Mouse (Mus musculus) CD4-positive naive resting alpha-beta T cell, adult 76 days (primary cell): ENCODE results near the gene Supv3l1. TPM values are rescaled to one million over a fixed set of nuclear protein-coding genes. Genes with fewer than 3 reads are reported as not detected.

ENCODE experiments used
- total RNA-seq: library from RNA; stranded (reverse); gene quantifications from one replicate; pipeline ENCODE4 v1.2.4, GENCODE M21; 2023

The Supv3l1 gene
- total RNA-seq = 26.7 TPM

DNA sequence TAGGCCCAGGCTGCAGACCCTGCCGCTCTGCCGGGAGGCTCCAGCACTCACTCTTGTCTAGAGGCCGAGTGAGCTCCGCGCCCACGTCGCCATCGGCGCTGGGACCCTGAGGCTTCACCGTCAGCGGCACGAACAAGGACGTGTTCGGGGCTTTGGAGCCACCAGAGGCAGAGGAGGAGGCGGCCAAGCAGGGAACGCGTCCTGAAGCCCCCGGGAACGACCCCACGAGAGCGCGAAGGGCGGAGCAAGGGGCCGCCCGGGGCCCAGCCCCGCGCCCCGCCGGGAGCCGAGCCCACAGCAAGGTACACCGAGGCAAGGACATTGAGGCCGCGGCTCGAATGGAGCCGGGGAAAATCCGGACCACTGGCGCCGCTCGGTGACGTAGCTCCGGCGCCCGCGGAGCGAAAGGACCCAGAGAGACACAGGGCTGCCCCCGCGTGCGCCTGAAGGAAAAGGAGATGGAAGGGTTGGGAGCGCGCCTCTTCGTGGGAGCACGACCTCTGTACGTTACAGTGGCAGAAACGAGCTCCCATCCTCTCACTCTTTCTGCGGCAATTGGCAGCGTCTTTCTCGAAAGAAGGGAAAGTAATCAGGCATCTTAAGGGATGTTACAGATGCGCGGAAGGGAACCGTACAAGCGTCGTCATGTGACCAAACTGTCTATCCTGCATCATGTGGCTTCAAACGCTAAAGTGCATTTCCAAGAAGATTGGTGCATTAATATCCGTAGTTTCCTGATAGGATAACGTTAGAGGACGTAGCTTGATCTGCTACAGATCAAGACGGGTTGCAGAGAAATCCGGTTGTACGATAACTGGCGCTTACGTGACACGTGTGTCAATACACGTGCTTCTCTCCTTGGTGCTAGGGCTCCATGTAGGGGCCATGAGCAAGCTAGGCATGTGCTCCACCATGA is at the start of gene Supv3l1, which contains the start of gene 4930507D05Rik:
Gene Supv3l1, minus strand, starts transcription at position 375 of the 916 bp plus-strand sequence.
Gene 4930507D05Rik, plus strand, starts transcription at position 126 of the 916 bp plus-strand sequence.

GRCm38 (mm10) chr10:62486618-62487415 is 37.3 kb upstream of the Supv3l1 start, which contains the start of gene Vps26a:
Vps26a (minus strand) TSS chr10:62486805.

DNA sequence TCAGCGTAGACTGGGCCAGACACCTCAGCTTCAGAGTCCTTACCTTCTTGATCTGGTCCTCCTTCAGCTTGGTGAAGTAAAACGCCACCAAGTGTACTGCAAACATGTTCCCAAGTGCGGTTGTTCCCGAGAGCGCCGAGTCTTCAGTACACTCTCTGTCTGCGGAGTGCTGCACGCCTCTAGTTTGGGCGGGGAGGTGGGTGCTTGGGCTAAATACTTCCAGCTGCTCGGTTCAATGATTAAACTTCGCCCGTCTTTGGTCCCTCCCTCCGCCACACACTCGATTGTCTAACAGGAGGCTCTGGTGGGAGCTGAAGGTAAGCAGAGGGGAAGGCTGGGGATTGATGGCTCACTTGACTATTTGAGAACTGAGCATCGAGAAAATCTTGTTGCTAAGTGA is 27.3 kb downstream of the Supv3l1 start, which contains the start of gene Hkdc1:
Gene Hkdc1, minus strand, starts transcription at position 237 of the 400 bp plus-strand sequence.

DNA sequence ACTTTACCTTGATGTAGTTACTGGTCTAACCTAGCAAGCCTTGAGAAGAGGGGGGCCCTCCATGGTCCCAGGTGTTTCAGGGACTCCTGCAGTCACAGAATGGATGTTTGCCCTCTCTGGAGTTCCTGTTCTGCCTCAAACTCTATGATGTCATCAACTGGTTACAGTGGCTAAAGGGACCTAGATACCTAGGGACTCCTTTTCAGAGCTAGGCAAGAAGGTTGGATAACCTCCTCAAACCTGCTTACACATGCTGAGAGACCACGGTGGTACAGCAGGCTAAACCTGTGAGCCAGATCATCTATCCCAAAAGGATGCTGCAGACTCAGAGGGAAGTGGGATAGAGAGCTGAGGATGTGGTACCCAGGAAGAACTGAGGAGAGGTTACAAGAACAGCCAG is 69.7 kb downstream of the Supv3l1 start, which contains the start of gene Hk1:
Gene Hk1, minus strand, starts transcription at position 101 of the 400 bp plus-strand sequence.

Other genes starting within 250 kb of the Supv3l1 start
- 0.59 TPM for gene Tspan15, start 218.5 kb downstream of the Supv3l1 start, total RNA-seq
- gene Tacr2, start 197.3 kb downstream of the Supv3l1 start, total RNA-seq = not detected
- 64.6 TPM for gene Hk1, start 69.8 kb downstream of the Supv3l1 start, total RNA-seq
- not detected for gene Hkdc1, start 27.2 kb downstream of the Supv3l1 start, total RNA-seq
- 0.29 TPM for gene 4930507D05Rik, start 249 bp downstream of the Supv3l1 start, total RNA-seq
- gene Vps26a, start 37.1 kb upstream of the Supv3l1 start, total RNA-seq = 26.4 TPM
- gene Srgn, start 77.7 kb upstream of the Supv3l1 start, total RNA-seq = 481 TPM
- gene Kif1bp, start 128.7 kb upstream of the Supv3l1 start, total RNA-seq = 18.2 TPM
- gene Ddx21, start 152.5 kb upstream of the Supv3l1 start, total RNA-seq = 159 TPM
- 157 TPM for gene Ddx50, start 201.5 kb upstream of the Supv3l1 start, total RNA-seq